Mouse (Mus musculus) heart, embryonic 12.5 days (tissue): Measurements from ENCODE around the gene Pklr. TPM values are rescaled to one million over a fixed set of nuclear protein-coding genes. Genes with fewer than 3 reads are reported as not detected.

Experiments used
- ATAC-seq: fragments of 200-750 bp; cut with Nextera tagmentation; 2 replicates; pipeline ENCODE4 v1.8.0; 2017; ENCODE audit warnings: moderate TSS enrichment, moderate library complexity; ENCODE audit not compliant: insufficient number of reproducible peaks, low FRiP score
- H3K27ac ChIP-seq: fragments of 300-500 bp; sonication (generic); 2 replicates; pipeline ENCODE4 v1.5.1; 2016; ENCODE audit warnings: mild to moderate bottlenecking, moderate library complexity; ENCODE audit not compliant: poor library complexity, severe bottlenecking
- H3K27me3 ChIP-seq: fragments of 300-500 bp; sonication (generic); replicated peaks from 2 replicates; pipeline ENCODE4 v1.6.1; 2016; ENCODE audit warnings: mild to moderate bottlenecking, moderate library complexity
- H3K36me3 ChIP-seq: fragments of 300-500 bp; sonication (generic); 2 replicates; pipeline ENCODE4 v1.6.1; 2016; ENCODE audit warnings: mild to moderate bottlenecking, moderate library complexity
- H3K4me1 ChIP-seq: fragments of 300-500 bp; sonication (generic); replicated peaks from 2 replicates; pipeline ENCODE4 v1.6.1; 2016; ENCODE audit warnings: mild to moderate bottlenecking
- H3K4me2 ChIP-seq: fragments of 300-500 bp; sonication (generic); 2 replicates; pipeline ENCODE4 v1.6.1; 2016; ENCODE audit warnings: mild to moderate bottlenecking, moderate library complexity
- H3K4me3 ChIP-seq: fragments of 300-500 bp; sonication (generic); 2 replicates; pipeline ENCODE4 v1.5.1; 2016; ENCODE audit warnings: mild to moderate bottlenecking
- H3K9ac ChIP-seq: fragments of 300-500 bp; sonication (generic); 2 replicates; pipeline ENCODE4 v1.6.1; 2016; ENCODE audit warnings: mild to moderate bottlenecking, moderate library complexity
- H3K9me3 ChIP-seq: fragments of 300-500 bp; sonication (generic); replicated peaks from 2 replicates; pipeline ENCODE4 v1.6.1; 2016; ENCODE audit warnings: mild to moderate bottlenecking, moderate library complexity
- WGBS: fragments of 180-500 bp; shearing (Covaris S2); methylation state at CpG from one replicate; pipeline ENCODE4 v1.1.7; 2016; 5-methylcytosine and 5-hydroxymethylcytosine counted together
- polyA plus RNA-seq: library from polyadenylated mRNA; unstranded; fragments of >200 nt; fragmentation: Nextera tagmentation; extraction: Ambion mirVana; gene quantifications from 2 replicates; pipeline ENCODE4 v1.2.1, GENCODE M21; 2016

Gene Pklr
- polyA plus RNA-seq, 1 experiment from 2014 or later, result 2.8 TPM

DNA sequence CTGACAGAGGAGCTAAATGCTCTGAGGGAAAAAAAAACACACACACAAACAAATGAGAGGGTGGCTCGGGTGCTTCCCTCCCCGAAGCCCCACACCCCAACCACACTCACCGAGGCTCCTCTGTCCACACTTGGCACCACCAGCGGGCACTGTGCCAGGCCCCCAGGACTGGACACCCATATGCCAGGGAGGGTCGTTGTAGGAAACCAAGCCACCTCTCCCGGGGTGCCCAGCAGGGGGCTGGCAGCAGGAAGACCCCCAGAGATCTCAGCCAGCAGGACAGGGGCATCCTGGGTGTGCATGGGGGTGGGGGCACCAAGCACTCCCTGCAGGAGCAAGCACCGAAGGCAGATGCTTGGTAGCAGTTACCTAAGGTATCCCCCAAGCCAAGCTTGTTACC is 35.1 kb upstream of the Pklr start, which contains the start of gene Gm43738:
TSS of gene Gm43738 (minus strand) at position 289 of the 400 bp plus-strand sequence.
- Histone ChIP-seq H3K4me1 (peaks cover 17% of the 10 kb centered on the region), H3K27me3 (no peaks in the 10 kb centered on the region), H3K9me3 (no peaks in the 10 kb centered on the region), H3K27ac (peak within 1 kb of the TSS; percentile 38; the same call in 1 of the 2 replicates), H3K4me3 (peak within 1 kb of the TSS; percentile 81), H3K9ac (peak within 1 kb of the TSS; percentile 74), H3K36me3 (peaks cover 41% of the 10 kb centered on the region), H3K4me2 (peak within 1 kb of the TSS; percentile 83)
- 54% methylated on average over 7 of the region's 7 CpGs for WGBS
- ATAC-seq, result no peak

GRCm38 (mm10) chr3:89101459-89101811 is 34.5 kb upstream of the Pklr start:
- ATAC-seq, result peak; percentile 26; the same call in 1 of the 2 replicates

GRCm38 (mm10) chr3:89101812-89102494 is 34.0 kb upstream of the Pklr start, which contains the start of gene Fdps:
TSS of gene Fdps (minus strand) at chr3:89101959.
- WGBS, result under 1% methylated on average over 26 of the region's 26 CpGs
- H3K4me1 ChIP-seq, result peaks cover 17% of the 10 kb centered on the region
- ATAC-seq, result peak; percentile 100
- H3K9me3 ChIP-seq, result no peaks in the 10 kb centered on the region
- H3K9ac ChIP-seq, result peak within 1 kb of the TSS; percentile 74
- H3K4me2 ChIP-seq, result peak within 1 kb of the TSS; percentile 83
- peaks cover 30% of the 10 kb centered on the region for H3K36me3 ChIP-seq
- H3K27ac ChIP-seq, result peak within 1 kb of the TSS; percentile 38; the same call in 1 of the 2 replicates
- peak within 1 kb of the TSS; percentile 81 for H3K4me3 ChIP-seq
- no peaks in the 10 kb centered on the region for H3K27me3 ChIP-seq

More at GRCm38 (mm10) chr3:89101459-89101811, 34.5 kb upstream of the Pklr start:
- WGBS, result under 1% methylated on average over 19 of the region's 19 CpGs
- Histone ChIP-seq H3K9me3 (no peaks in the 10 kb centered on the region), H3K4me3 (peak overlapping the region; percentile 81), H3K36me3 (peaks cover 35% of the 10 kb centered on the region), H3K4me1 (peaks cover 17% of the 10 kb centered on the region), H3K9ac (peak overlapping the region; percentile 74), H3K27me3 (no peaks in the 10 kb centered on the region), H3K4me2 (peak overlapping the region; percentile 83), H3K27ac (peak overlapping the region; percentile 38; the same call in 1 of the 2 replicates)

DNA sequence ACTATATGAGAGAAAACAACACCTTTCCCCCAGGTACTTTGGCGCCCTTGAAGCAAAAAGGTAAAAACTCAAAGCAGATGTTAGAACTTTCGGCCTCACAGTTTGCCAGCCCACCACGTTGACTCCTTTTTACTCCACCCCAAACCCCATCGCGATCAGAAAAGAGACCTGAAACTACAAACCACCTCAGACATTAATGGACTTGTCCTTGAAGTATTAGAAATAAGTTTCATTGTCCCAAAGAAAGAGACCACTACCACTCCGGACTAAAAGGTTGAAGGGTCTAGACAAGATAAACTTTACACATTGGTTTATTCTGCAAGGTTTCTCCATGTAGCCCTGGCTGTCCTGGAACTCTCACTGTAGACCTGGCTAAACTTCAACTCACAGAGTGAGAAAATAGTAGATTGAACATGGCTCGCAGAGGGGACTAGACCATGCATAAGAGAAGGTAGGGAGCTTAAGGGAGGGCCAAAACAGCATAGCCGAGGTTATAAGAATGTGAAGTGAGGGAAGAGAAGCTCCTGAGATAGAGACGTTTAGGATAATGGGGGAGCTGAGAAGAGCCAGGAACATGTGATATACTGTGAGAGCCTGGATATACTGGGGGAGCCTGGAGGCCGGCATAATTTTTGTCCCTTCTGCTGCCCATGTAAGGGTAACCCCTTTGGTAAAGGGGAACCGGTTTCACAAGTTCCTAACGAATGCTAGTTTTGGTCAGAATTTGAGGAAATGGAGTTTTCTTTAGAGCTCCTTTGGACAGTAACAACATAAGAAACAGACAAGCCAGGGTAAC is 33.2 kb upstream of the Pklr start:
- WGBS, result 56% methylated on average over 12 of the region's 12 CpGs
- H3K4me3 ChIP-seq, result peak overlapping the region; percentile 81; the same call in 1 of the 2 replicates
- no peak for ATAC-seq
- peaks cover 17% of the 10 kb centered on the region for H3K4me1 ChIP-seq
- H3K27me3 ChIP-seq, result no peaks in the 10 kb centered on the region
- H3K4me2 ChIP-seq, result peak overlapping the region; percentile 65
- H3K36me3 ChIP-seq, result peaks cover 24% of the 10 kb centered on the region
- no peaks in the 10 kb centered on the region for H3K9me3 ChIP-seq
- H3K27ac ChIP-seq, result no peak overlapping the region
- no peak overlapping the region for H3K9ac ChIP-seq

GRCm38 (mm10) chr3:89103291-89103595 is 32.7 kb upstream of the Pklr start:
- 69% methylated on average over 4 of the region's 4 CpGs for WGBS
- Histone ChIP-seq H3K4me1 (peaks cover 17% of the 10 kb centered on the region), H3K4me3 (no peak overlapping the region), H3K27me3 (no peaks in the 10 kb centered on the region), H3K4me2 (no peak overlapping the region), H3K36me3 (peaks cover 19% of the 10 kb centered on the region), H3K9ac (no peak overlapping the region), H3K27ac (no peak overlapping the region), H3K9me3 (no peaks in the 10 kb centered on the region)
- no peak for ATAC-seq

GRCm38 (mm10) chr3:89106881-89107280 is 29.1 kb upstream of the Pklr start:
- H3K27ac ChIP-seq, result no peak overlapping the region
- no peaks in the 10 kb centered on the region; the same call in 1 of the 2 replicates for H3K4me1 ChIP-seq
- no peaks in the 10 kb centered on the region for H3K9me3 ChIP-seq
- H3K36me3 ChIP-seq, result no peaks in the 10 kb centered on the region
- ATAC-seq, result no peak
- H3K27me3 ChIP-seq, result no peaks in the 10 kb centered on the region
- no peak overlapping the region for H3K4me2 ChIP-seq
- H3K4me3 ChIP-seq, result no peak overlapping the region
- no peak overlapping the region for H3K9ac ChIP-seq

- Histone ChIP-seq H3K4me3 (no peak overlapping the region), H3K27me3 (no peaks in the 10 kb centered on the region), H3K9ac (no peak overlapping the region), H3K36me3 (no peaks in the 10 kb centered on the region), H3K9me3 (no peaks in the 10 kb centered on the region), H3K4me1 (no peaks in the 10 kb centered on the region), H3K4me2 (no peak overlapping the region), H3K27ac (no peak overlapping the region)
- WGBS, result 44% methylated on average over 3 of the region's 3 CpGs
- no peak for ATAC-seq
Measured at GRCm38 (mm10) chr3:89107545-89107944, 28.4 kb upstream of the Pklr start.

GRCm38 (mm10) chr3:89108146-89108545 is 27.8 kb upstream of the Pklr start:
- H3K27ac ChIP-seq, result no peak overlapping the region
- no peaks in the 10 kb centered on the region for H3K36me3 ChIP-seq
- 53% methylated on average over 1 of the region's 1 CpGs for WGBS
- ATAC-seq, result no peak
- no peaks in the 10 kb centered on the region for H3K9me3 ChIP-seq
- no peak overlapping the region for H3K4me2 ChIP-seq
- H3K4me1 ChIP-seq, result no peaks in the 10 kb centered on the region
- no peaks in the 10 kb centered on the region for H3K27me3 ChIP-seq
- no peak overlapping the region for H3K9ac ChIP-seq
- H3K4me3 ChIP-seq, result no peak overlapping the region

DNA sequence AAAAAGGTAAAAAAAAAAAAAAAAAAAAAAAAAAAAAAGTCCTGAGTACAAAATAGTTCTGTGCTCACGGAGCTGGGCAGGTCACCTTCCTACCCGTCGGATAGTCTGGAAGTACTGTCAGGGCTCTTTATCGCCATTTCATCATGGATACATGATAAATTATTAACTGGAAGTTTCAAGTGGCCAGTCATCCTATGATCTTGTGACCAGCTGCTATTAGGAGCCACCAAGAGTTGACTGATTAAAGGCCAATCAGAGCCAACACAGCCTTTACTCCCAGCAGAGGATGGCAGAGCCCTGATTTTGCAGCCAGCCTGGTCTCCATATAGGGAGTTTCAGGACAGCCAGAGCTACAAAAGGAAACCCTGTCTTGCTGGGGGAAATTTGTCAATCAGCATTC is 22.9 kb upstream of the Pklr start:
- no peaks in the 10 kb centered on the region for H3K4me1 ChIP-seq
- H3K27ac ChIP-seq, result no peak overlapping the region
- H3K4me2 ChIP-seq, result no peak overlapping the region
- H3K27me3 ChIP-seq, result no peaks in the 10 kb centered on the region
- H3K4me3 ChIP-seq, result no peak overlapping the region
- no peaks in the 10 kb centered on the region for H3K36me3 ChIP-seq
- H3K9ac ChIP-seq, result no peak overlapping the region
- no peak for ATAC-seq
- 79% methylated on average over 4 of the region's 4 CpGs for WGBS
- H3K9me3 ChIP-seq, result peaks cover 5% of the 10 kb centered on the region; the same call in 1 of the 2 replicates

DNA sequence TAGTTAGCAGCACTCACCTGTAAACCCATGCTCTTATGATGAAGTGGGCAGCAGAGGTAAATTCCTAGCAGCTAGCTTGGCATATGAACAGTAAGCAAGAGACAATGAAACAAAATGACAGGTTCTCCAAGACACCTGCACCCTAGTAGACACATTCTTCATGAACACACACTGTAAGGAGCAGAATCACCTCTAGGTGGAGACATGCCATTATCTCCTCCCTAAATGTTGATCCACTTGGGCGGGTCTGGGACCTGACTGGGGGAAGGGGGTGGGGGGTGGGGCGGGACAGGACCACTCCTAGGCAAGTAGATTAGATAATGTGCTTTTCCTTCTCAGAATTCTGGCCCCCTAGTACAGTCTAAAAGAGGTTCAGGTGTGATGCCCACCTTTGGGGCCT is 20.4 kb upstream of the Pklr start:
- WGBS, result 2% methylated on average over 2 of the region's 2 CpGs

DNA sequence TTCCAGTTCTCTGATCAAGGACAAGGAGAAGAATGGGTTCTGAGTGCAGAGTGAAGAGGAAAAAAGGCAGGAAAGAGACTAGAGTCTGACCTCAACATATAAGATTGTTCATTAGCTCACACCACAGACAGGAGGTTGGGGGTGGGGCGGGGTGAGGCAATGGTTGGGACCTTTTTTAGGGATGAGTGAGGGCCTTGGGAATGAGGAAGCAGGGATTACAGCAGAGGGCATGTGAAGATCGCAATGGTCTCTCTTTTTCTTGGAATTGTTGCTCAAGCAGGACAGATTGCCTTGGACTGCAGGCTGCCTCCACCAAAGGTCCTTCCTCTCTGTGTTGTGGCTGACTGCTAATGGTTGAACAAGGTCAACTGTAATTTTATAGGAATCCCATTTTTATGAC is 12.6 kb upstream of the Pklr start:
- Histone ChIP-seq H3K4me1 (peaks cover 8% of the 10 kb centered on the region), H3K36me3 (no peaks in the 10 kb centered on the region), H3K27me3 (no peaks in the 10 kb centered on the region), H3K9ac (no peak overlapping the region), H3K27ac (no peak overlapping the region), H3K9me3 (no peaks in the 10 kb centered on the region), H3K4me2 (no peak overlapping the region), H3K4me3 (no peak overlapping the region)
- no peak for ATAC-seq
- WGBS, result 65% methylated on average over 2 of the region's 2 CpGs

More for the DNA sequence above, 20.4 kb upstream of the Pklr start:
- no peaks in the 10 kb centered on the region for H3K27me3 ChIP-seq
- peak; percentile 51; the same call in 1 of the 2 replicates for ATAC-seq
- H3K4me3 ChIP-seq, result no peak overlapping the region
- peaks cover 5% of the 10 kb centered on the region; the same call in 1 of the 2 replicates for H3K9me3 ChIP-seq
- H3K4me2 ChIP-seq, result no peak overlapping the region
- no peak overlapping the region for H3K9ac ChIP-seq
- no peaks in the 10 kb centered on the region for H3K4me1 ChIP-seq
- H3K27ac ChIP-seq, result no peak overlapping the region
- H3K36me3 ChIP-seq, result no peaks in the 10 kb centered on the region
